Mouse (Mus musculus): ENCODE measurements around the gene Nectin3.

Nectin3 gene

GRCm38 (mm10) chr16:46498421-46498789, at the start of gene Nectin3:
Nectin3 (minus strand) TSS chr16:46498525.
- no peak for DNase-seq (ENCODE audit: low spot score)

GRCm38 (mm10) chr16:46538092-46538491, 39.8 kb upstream of the Nectin3 start:
- DNase-seq (ENCODE audit: low spot score) = no peak

- DNase-seq (ENCODE audit: low spot score) = no peak
Observed at GRCm38 (mm10) chr16:46532465-46533254, 34.3 kb upstream of the Nectin3 start.

- DNase-seq (ENCODE audit: low spot score) = no peak
Observed at GRCm38 (mm10) chr16:46531023-46531422, 32.7 kb upstream of the Nectin3 start.

GRCm38 (mm10) chr16:46520885-46521417, 22.6 kb upstream of the Nectin3 start:
- no peak for DNase-seq (ENCODE audit: low spot score)

- no peak for DNase-seq (ENCODE audit: low spot score)
Observed at GRCm38 (mm10) chr16:46519606-46520005, 21.3 kb upstream of the Nectin3 start.

GRCm38 (mm10) chr16:46507944-46508333, 9.6 kb upstream of the Nectin3 start:
- no peak for DNase-seq (ENCODE audit: low spot score)

GRCm38 (mm10) chr16:46507260-46507943, 9.1 kb upstream of the Nectin3 start:
- DNase-seq (ENCODE audit: low spot score) = no peak

GRCm38 (mm10) chr16:46504006-46504405, 5.7 kb upstream of the Nectin3 start:
- DNase-seq (ENCODE audit: low spot score) = no peak

GRCm38 (mm10) chr16:46502311-46502710, 4.0 kb upstream of the Nectin3 start:
- DNase-seq (ENCODE audit: low spot score) = no peak

- no peak for DNase-seq (ENCODE audit: low spot score)
Observed at GRCm38 (mm10) chr16:46500759-46501158, 2.4 kb upstream of the Nectin3 start.

- peak; percentile 23 for DNase-seq (ENCODE audit: low spot score)
Observed at GRCm38 (mm10) chr16:46497686-46498420, 472 bp downstream of the Nectin3 start.

- peak; percentile 95 for DNase-seq (ENCODE audit: low spot score)
Observed at GRCm38 (mm10) chr16:46496889-46497685, 1.2 kb downstream of the Nectin3 start.

- peak; percentile 50 for DNase-seq (ENCODE audit: low spot score)
Observed at GRCm38 (mm10) chr16:46496031-46496868, 2.1 kb downstream of the Nectin3 start.

- DNase-seq (ENCODE audit: low spot score) = no peak
Observed at GRCm38 (mm10) chr16:46495201-46495600, 3.1 kb downstream of the Nectin3 start.

GRCm38 (mm10) chr16:46487436-46488097, 10.8 kb downstream of the Nectin3 start:
- no peak for DNase-seq (ENCODE audit: low spot score)

- no peak for DNase-seq (ENCODE audit: low spot score)
Observed at GRCm38 (mm10) chr16:46477336-46477735, 21.0 kb downstream of the Nectin3 start.

- DNase-seq (ENCODE audit: low spot score) = no peak
Observed at GRCm38 (mm10) chr16:46451421-46451820, 46.9 kb downstream of the Nectin3 start.

GRCm38 (mm10) chr16:46449013-46449412, 49.3 kb downstream of the Nectin3 start:
- DNase-seq (ENCODE audit: low spot score) = no peak

- no peak for DNase-seq (ENCODE audit: low spot score)
Observed at GRCm38 (mm10) chr16:46431317-46431716, 67.0 kb downstream of the Nectin3 start.

Data from ovary, adult 18-20 months (tissue).